Mouse (Mus musculus) MEL (cell line): ENCODE measurements around the gene Prss12.

ENCODE experiments used
- CHD2 ChIP-seq: IDR thresholded peaks from 2 replicates; pipeline ENCODE4 v1.6.1; 2011; ENCODE audit warnings: low read length, improper control_type of control experiment
- CTCF ChIP-seq, 3 experiments: IDR thresholded peaks in 2 of 3; conservative IDR thresholded peaks in 1 of 3; 2 replicates each; pipeline ENCODE4 v1.5.1; 2011 to 2012; ENCODE audit warnings: low read length in 3 of 3, low read depth in 2 of 3, mild to moderate bottlenecking in 2 of 3, improper control_type of control experiment in 1 of 3, inconsistent platforms in 1 of 3, mixed read lengths in 1 of 3, moderate library complexity in 1 of 3; ENCODE audit not compliant: control insufficient read depth in 1 of 3, insufficient read depth in 1 of 3, poor library complexity in 1 of 3, severe bottlenecking in 1 of 3
- MAX ChIP-seq: IDR thresholded peaks from 2 replicates; pipeline ENCODE4 v1.6.1; 2011; ENCODE audit warnings: low read length, improper control_type of control experiment

DNA sequence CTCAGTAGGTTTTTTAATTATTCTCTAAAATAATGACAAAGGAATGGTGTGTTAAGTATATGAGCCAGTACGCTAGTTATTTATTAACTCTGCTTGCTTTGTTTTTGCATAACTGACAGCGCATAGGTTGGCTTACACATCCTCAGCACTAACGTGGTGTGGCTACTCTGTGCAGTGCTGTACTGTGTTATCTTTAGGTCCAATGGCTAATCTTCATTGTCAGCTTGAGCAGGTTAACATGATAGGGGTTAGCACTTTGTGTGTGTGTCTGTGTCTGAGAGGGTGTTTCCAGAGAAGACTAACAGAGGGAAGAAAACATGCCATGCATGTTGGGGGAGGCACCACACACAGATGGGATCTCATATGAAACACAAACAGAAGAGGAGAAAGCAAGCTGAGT is 41.8 kb upstream of the Prss12 start:
- TF ChIP-seq CHD2, result no peak
- TF ChIP-seq CTCF (IDR thresholded peaks at IDR 0.05 in 2 of 3, conservative IDR thresholded peaks at IDR 0.05 in 1 of 3; ENCODE audit: control insufficient read depth in 1 of 3, insufficient read depth in 1 of 3, low read depth in 2 of 3, low read length in 3 of 3, poor library complexity in 1 of 3, severe bottlenecking in 1 of 3), result no peak
- TF ChIP-seq MAX, result no peak
